Mouse (Mus musculus) liver (tissue): ENCODE results near the gene Fam171a1.

Experiments used
- DNase-seq: peaks from one replicate; pipeline ENCODE4 v3.0.0-alpha.2; 2020; ENCODE audit warnings: mixed read lengths

Fam171a1 gene

DNA sequence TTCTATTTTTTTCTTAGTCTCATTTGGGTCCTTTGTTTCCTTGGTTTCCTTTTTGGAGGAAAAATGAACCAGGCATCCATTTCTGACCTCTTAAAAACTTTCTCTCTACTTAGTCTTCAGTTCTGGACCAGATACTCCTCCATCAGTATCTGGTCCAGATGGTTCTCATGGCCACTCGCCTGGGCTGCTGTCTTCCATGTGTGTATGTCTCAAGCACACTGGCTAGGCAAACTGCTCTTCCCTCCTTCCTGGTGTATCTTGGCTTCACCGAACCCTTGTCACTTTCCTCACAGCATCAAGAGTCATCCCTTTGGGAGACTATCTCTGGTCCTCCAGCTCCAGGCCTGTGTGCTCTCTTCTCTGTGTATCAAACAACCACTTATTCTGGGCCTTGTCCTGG, 25.0 kb downstream of the Fam171a1 start:
- DNase-seq, result no peak

DNA sequence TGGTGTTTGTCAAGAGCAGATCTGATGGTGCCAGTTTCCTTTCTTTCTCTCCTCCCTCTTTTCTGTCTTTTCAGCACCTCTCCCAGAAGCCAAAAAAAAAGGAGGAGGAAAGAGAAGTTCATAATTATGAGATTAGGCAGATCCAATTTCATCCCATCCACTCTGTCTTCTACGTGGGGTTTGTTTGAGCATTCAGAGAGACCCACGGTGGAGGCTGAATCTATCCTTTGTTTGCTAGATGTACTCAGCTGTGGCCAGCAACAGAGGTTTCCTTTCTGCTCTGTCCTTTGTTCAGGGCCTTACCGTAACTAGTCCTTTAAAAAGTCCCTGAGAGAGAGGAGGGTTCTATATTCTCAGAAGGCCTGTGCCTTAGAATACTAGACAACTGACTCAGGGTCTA, 25.6 kb downstream of the Fam171a1 start:
- DNase-seq, result no peak

DNA sequence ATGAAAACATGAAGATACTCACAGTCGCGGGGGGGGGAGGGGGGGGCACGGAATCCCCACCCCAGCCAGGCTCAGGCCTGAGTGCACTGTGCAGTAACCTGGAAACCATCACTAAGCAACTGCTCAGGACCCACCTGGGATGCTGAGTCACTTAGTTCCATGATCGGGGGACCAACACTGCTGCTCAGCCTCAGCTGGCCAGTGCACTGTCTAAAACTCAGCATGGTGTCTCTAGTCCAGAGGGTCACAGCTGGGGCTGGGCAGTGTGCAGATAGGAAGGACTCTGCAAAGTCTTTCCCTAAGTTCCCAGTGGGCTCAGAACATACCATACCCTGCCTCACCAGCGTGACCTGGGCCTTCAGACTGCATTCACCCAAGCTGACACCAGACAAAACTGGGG, 26.6 kb downstream of the Fam171a1 start:
- no peak for DNase-seq

DNA sequence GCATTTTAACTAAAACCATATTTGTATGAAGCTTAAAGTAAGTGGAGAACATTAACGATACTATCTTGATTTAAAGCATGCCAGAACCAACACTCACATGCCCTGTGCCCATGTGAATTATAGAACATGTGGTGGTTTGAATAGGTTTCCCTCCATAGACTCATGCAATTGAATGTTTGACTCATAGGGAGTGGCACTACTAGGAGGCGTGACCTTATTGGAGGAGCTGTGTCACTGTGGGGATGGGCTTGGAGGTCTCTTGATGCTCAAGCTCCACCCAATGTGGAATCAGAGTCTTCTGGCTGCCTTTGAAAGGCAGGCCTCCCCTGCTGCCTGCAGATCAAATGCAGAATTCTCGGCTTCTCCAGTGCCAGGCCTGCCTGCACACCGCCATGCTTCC, 27.8 kb downstream of the Fam171a1 start:
- no peak for DNase-seq

DNA sequence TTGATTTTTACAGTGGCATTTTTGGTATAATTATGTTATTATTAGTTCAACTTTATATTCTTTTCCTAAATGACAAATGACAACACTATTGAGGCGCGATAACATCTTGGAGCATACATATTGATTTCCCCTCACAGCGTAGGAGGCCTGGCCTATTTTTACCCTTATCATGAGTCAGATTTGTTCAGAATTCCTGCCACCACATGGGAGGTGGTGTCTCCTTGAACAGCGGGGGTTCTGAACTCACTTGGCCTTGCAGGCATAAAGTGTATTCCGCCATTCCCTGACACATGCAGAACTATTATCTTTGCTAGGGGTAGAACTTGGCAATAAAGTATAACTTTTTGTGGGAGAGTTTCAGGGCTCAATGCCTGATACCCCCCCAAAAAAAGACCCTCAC, 30.3 kb downstream of the Fam171a1 start:
- DNase-seq, result no peak

DNA sequence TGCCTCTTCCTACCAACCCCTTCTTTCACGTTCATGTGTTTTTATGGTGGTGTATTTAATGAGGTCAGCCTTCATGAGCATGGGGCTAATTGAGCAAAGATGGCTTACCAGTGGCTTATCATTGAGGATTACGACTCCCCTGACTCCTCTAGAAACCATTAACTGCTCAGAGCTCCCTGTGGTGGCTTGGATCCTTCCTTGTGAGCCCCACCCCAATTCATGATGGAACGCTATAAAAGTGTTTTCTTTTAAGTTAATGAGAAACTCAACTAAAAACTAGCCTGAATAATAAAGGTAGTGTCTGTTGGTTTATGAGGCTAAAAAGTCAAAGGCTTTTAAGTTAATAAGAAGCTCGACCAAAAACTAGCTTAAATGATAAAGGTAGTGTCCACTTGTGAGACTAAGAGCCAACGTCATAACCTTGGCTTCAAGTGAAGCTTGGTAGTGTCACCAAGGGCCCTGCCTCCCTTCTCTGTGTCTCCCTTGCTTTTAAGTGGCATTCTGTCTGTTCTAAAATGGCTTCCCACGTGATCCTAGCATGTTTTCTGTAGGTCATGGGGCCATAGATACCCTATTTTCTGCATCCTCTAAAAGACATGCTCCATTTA, 33.6 kb downstream of the Fam171a1 start:
- DNase-seq, result no peak

DNA sequence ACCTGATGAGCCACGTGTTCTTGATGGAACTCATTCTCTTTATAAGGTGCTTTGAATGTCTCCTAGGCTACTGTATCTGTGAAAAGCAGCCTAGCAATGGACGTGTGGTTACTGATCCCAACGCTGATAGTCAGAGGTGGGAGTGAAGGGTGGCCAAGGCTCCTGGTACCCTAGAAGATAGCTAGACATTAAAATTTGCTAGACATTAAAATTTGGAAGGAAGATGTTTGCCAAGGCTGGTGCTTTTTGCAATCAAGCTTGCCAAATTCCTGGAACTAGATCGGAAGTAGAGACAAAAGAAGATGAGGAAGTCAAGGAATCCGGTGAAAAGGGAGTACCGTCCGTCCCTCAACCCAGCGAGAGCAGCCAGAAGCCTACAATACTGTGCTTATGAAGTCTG, 34.7 kb downstream of the Fam171a1 start:
- no peak for DNase-seq

DNA sequence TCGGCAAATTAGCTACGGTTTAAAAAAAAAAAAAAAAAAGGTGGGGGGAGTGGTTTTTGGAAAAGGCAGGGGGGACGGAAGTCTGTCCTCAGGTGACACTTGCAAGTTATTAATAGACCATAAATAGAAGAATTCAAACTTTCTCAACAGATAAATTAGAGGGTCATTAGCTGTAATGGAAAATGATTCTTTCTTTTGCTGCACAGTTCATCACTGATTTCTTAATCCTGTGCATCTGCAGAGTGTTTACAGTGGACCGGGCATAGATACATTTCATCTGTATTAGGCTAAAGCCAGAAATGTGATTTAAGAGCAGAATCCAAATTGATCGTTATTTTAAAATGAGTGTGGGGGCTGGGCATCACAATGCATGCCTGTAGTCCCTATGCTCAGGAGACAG, 36.3 kb downstream of the Fam171a1 start:
- DNase-seq, result no peak

DNA sequence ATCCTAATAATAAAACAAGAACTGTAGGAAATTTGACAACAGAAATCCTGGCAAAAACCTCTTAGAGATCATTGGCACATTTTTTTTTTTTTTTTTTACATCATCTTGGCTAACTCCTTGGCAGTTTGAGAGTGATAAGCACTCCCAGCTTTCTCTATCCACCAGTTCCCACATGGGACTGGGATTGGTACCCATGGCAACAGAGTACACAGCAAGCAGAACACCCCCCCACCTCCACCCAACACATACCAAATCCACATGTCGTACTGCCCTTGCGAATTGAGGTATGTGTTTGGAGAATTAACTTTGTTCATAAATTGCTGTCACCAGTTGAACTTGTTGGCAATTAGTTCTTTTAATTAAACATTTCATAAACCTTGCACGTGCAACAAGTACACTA, 37.3 kb downstream of the Fam171a1 start:
- DNase-seq, result no peak

DNA sequence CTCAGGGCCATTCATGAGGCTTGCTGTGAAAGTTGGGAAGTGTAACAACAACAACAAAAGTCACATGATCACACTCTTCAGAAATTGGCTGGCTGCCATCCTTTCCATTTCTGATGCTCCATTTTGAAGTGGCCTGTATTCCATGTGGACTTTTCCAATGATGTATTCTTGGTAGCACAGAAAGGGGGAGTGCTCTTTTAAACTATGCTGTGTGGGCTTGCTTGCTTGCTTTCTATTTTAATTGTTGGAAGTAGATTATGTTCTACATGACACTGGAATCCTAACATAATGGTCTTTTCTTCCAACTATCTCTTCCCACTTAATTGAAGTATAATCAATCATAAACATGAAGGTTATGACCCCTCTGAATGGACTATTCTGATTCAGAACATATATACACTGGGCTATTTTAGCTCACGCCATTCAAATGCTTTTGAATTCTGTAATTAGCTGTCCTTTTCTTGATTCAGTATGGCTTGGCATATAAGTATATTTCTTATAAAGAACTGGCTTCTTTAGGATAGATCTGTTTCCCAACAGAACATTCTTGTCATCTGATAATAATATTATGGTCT, 40.2 kb downstream of the Fam171a1 start:
- DNase-seq, result no peak

DNA sequence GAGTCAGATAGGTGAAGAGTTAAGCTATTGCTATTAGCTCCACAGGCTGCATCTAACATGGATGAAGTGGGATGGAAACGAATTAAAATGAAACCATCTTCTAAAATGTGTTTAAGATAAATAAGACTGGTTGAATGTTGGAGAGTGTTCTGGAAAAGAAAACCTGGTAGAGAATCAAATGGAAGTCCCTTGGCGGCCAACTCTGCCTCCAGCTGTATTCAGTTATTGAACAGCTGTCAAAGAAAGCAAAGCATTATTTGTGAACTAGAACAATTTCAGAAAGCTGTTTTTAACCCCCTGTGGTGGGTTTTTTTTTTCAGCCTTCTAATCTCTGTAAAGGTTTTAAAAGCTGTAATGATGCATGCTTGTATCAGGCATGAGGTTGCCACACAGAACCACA, 41.0 kb downstream of the Fam171a1 start:
- no peak for DNase-seq

DNA sequence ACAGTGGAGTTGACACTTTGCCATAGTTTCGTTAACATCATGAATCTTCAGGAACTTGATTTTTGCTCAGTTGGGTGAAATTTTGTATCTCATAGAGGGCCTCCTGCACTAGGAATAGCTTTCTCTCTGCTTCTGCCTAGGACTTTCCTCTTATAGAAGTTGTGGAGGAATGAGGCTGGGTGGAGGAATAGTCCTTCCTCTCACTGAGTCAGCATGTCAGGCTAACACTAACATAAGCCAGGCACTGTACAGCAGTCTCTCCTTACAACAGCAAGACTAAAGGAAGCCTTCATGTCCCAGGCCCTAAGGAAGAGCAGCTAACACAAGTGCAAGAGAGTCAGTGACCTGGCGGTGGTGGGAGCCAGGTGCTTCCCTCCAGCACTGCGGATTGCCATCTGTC, 43.0 kb downstream of the Fam171a1 start:
- no peak for DNase-seq

DNA sequence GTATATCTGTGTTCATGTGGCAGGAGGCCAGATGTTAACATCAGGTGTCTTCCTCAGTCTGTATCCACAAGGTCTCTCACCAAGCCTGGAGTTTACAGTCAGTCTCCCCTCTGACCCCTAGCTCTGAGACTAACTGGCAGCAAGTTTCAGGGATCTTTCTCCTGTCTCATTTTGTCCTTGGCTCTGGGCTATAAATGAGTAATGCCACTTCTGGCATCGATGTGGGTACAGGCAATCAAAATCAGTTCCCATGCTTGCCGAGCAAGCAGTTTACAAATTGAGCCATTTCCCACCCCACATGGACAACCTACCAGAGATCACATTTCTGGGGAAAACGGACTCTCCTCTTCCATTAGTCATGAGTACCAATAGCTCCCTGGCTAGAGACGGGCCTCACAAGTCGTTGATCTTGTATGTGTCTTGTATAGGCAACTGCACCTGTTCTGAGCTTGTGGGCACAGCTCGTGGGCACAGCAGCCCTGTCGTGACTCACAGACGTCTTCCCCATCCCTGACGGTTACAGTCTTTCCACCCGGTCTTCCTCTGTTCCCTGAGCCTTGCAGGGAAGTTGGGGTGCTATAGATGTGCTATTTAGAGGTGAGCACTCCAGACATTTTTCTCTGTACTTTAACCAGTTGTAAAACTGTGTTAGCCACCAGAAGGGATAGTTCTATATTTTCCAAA, 43.8 kb downstream of the Fam171a1 start:
- no peak for DNase-seq

DNA sequence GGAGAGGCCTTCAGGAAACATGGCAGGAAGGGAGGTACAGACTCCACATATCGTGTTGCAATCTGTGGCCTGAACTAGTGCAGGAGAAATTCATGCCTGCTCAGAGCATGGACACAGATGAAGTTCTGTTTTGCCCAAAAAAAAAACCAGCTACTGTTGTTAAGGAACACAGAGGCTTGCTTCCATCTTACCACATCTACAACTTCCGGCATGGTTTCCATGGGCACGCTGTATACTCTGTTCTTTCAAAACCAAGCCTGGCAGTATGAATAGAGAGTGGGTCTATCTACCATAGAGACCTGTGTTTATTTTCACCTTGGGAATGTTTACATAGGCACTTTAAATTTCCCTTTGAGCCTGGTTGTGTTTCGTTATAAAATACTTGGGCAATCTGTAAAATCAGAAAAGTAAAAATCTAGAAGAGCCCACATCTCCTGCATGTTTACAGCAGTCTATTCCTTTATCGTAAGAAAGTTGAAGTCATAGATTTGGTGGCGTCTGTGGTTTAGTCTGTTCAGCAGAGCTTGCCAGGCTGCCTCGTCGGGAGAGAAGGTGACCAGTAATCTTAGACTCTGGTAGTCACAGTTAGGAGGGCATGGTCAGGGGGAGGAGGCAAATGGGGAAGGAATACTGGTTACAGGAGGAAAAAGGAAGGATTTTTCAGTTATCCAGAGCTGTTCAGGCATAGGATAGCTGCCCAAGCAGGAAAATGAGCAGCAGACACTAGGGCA, 44.8 kb downstream of the Fam171a1 start:
- no peak for DNase-seq

DNA sequence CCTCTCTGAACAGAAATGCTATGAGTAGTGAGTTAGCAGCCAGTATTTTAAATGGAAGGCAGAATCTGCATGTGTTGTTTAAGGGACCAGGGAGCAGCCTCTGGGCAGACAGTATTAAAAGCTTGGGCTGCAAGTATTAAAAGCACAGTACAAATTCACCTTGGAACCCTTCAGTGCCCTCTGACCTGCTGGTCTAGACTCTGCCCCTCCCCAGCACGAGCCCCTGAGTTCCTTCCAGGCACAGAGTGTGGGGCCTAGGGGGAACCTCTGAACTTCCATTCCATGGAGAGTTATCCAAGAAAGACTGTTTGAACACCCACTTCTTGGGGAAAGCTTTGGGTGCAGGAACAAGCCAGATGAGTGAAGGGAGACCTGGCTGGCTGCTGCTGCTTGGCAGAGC, 47.6 kb downstream of the Fam171a1 start:
- no peak for DNase-seq

DNA sequence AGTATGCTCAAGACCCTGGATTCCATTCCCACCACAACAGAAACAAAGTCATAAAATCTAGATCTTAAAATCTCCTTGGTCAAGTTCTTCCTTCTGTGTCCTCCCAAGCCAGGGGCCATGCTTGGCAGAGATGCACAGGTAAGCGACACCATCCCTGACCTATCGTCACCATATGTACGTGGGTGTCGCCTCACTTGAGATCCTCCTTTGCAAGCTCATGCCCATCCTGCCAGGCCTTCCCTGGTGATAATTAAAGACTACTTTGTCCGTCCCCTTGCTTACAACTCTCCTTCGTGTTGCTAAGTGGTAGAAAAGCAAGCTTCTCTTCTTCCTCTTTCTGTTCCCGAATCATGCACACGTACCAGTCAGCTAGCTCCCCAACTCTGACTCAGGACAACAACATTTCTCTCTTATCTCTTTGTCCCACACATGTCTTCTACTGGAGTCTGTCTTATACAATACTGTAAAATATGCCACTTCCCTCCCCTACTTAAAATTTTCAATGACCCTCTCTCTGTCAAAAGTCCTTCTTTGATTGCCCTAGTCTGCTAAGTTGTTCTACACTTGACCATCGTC, 49.6 kb downstream of the Fam171a1 start:
- DNase-seq, result no peak

DNA sequence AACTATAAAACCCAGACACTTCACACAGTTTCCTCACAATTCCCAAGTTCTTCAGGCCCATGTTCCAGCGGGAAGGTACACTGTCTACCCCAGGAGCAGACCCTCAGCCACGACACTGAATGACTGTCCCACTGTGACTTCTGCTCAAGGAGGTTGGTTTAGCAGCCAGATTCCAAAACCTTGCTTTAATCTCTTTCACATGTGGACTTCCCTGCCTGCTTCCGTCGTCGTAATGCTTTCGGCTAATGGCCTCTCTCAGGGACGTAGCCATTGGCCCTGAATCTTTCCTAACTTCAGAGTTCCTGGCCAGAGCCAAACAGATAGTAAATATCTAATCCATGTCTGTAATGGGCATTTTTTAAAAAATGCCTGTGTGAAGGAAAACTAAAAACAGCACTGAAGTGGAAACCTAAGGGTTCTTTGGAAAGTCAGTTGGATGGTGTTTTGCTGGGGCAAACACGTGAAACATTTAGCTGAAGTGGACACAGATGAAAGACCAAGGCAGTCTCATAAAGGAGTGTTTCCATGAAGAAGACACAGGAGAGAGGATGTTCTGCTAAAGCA, 51.1 kb downstream of the Fam171a1 start:
- no peak for DNase-seq

DNA sequence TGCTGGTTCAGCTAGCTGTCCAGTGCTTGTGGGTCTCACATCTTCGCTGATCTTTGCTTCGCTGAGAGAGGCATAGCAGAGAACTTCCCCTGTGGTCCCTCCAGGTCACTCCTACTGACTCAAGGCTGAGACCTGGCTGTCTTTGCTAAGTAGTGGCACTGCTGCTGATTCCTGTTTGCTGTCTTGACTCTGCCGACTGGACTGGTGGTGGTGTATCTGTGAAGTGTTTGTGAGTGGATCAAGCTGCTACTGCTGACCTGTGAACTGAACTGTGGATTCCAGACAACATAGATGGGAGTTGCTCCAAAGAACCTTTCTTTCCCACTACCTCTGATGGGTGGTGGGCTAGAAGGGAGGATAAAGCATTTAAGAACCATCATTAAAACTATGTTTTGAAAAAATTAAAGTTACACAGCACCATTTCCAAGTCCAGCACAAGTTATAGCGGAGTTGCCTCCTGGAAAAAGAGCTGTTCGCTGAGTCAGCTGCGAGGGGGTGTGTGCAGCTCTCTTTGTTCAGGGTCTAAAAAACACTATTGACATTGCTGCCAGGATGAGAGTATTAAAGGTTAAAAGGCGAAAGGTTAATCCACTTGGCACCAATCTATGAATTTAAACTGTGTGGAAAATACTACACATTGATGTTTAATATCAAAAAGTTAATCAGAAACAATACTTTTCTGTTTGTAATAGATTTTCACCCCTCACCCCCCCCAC, 52.0 kb downstream of the Fam171a1 start:
- DNase-seq, result no peak

DNA sequence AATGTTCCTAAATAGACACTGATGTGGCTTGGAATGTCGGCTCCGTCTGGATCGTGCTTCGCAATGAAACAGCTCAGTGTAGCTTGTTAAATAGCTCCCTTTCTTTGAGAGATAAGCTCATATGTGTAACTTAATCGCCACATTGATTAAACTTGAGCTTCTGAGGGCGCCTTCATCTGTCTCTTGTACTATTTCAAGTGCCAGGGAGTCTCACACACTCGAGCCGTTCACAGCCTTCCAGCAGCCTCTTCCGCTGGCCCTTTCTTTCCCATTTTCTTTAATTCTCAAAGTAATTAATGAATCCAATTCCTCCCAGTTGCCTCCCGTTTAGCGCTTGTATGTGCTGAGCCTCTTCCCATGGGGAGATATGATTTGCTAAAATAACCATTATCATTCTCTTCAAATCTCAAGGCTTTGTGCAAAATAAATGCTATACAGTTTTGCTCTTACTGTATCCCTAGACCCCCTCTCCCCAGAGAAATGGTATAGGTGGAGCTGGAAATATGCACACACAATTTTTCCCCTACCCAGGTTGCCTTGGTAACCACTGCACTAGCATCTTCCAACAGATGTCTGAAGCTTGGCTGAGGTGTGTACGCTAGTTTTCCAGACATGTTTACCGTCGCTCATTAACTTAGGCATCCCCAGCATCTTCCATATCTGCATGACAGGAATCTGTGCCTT, 54.8 kb downstream of the Fam171a1 start:
- DNase-seq, result no peak

DNA sequence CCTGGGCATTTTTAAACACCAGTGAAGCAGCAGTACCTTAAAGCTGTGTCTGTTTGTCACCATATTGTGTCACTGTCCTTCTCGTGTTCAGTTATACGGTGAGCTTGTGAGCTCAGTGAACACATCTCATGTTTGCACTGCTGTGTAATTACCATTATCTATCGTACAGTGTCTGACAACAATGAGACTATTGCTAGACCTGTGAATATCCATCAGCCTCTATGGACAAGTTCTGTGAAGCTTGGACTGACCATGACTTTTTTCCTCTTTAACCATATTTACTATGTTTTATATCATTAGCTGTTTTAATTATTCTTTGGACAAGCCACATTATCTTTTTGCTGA, 55.4 kb downstream of the Fam171a1 start:
- DNase-seq, result no peak

DNA sequence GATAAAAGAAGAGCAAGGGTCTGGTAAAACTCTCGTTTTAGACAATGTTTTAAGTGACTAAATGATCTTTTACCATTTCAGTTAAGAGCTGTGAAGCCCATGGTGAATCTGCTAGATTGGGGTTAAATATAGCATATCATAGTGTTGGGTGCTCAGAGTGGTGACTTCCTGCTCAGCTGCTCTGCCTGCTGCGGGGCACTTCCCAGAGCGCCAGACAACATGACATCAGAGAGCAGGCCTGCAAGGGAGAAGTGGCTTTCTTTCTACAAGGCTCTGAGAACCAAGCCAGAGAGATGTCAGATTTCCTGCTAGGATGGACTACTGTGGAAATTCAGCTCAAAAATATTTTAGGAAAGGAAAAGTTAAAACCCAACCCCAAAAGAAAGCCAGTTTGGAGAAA, 57.8 kb downstream of the Fam171a1 start:
- no peak for DNase-seq

DNA sequence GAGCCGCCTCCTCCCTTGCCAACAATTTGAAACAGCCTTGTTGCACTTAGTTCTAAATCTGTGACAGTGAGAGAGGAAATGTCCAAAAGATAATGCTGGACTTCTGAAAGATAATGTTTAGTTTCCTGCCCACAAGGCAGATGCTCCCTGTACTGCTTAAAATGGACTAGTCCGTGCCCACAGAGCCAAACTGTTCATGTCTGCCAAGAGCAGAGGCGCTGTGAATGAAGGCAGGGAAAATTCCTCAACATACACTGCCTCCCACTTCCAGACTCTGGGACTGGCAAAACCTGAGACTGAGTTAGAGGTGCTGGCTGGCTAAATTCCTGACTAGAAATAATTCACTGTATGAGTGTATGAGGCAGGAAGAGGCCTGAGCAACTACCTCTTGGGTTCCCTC, 58.6 kb downstream of the Fam171a1 start:
- DNase-seq, result no peak
